Mouse (Mus musculus) brown adipose tissue, adult 24 weeks (tissue): ENCODE results near the gene Elovl6. TPM values are rescaled to one million over a fixed set of nuclear protein-coding genes. Genes with fewer than 3 reads are reported as not detected.

Experiments used
- H3K27ac ChIP-seq: fragments of 200-500 bp; replicated peaks from 2 replicates; pipeline ENCODE4 v1.5.1; 2012; ENCODE audit warnings: low read depth, mild to moderate bottlenecking, low read length
- H3K4me1 ChIP-seq: fragments of 200-500 bp; 2 replicates; pipeline ENCODE4 v1.6.1; 2012; ENCODE audit warnings: low read length, mixed read lengths; ENCODE audit not compliant: control insufficient read depth, insufficient read depth, insufficient read length
- H3K4me3 ChIP-seq: fragments of 200-500 bp; 2 replicates; pipeline ENCODE4 v1.5.1; 2012; ENCODE audit warnings: low read depth, mild to moderate bottlenecking, low read length, moderate library complexity; ENCODE audit not compliant: insufficient read depth
- polyA plus RNA-seq: library from polyadenylated mRNA; stranded (reverse); fragments of >200 nt; gene quantifications from 2 replicates; pipeline ENCODE4 v1.2.4, GENCODE M21; 2012; ENCODE audit not compliant: missing spikeins, insufficient read depth, insufficient read length

Gene Elovl6
- polyA plus RNA-seq, 1 experiment: 735 TPM

- peak overlapping the region; percentile 64 for H3K27ac ChIP-seq
- H3K4me3 ChIP-seq: peak overlapping the region; percentile 87
- no peaks in the 10 kb centered on the region for H3K4me1 ChIP-seq
Measured at GRCm38 (mm10) chr3:129532865-129533742, 949 bp downstream of the Elovl6 start.

- no peaks in the 10 kb centered on the region for H3K4me1 ChIP-seq
- H3K27ac ChIP-seq: peak overlapping the region; percentile 76
- peak overlapping the region; percentile 87 for H3K4me3 ChIP-seq
Measured at GRCm38 (mm10) chr3:129533743-129534530, 1.8 kb downstream of the Elovl6 start.

DNA sequence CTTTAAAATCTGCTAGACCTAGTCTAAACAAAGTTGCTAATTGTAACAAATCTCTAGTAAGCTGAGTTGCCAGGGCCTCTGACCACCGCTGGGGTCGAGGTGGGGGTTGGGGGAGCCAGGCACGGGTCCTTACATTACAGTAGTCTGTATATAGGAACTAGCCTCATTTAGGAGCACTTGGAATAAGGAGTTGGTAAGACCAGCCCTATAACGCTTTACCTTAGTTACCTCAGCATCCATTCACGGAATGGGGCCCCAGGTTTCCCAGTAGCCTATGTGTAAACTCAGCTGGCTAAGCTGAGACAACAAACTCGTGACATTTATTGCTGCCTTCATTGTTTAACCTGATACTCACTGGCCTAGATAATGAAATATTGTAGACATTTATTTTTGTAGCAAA lies 3.3 kb downstream of the Elovl6 start:
- H3K27ac ChIP-seq: no peak overlapping the region; the same call in 1 of the 2 replicates
- no peak overlapping the region for H3K4me3 ChIP-seq
- H3K4me1 ChIP-seq: no peaks in the 10 kb centered on the region

GRCm38 (mm10) chr3:129536109-129536508 lies 4.0 kb downstream of the Elovl6 start:
- Histone ChIP-seq H3K27ac (peak overlapping the region; percentile 59), H3K4me3 (peak overlapping the region; percentile 43), H3K4me1 (no peaks in the 10 kb centered on the region)

- no peak overlapping the region for H3K4me3 ChIP-seq
- H3K4me1 ChIP-seq: no peaks in the 10 kb centered on the region
- H3K27ac ChIP-seq: peak overlapping the region; percentile 53; the same call in 1 of the 2 replicates
Measured at GRCm38 (mm10) chr3:129537954-129538353, 5.8 kb downstream of the Elovl6 start.

DNA sequence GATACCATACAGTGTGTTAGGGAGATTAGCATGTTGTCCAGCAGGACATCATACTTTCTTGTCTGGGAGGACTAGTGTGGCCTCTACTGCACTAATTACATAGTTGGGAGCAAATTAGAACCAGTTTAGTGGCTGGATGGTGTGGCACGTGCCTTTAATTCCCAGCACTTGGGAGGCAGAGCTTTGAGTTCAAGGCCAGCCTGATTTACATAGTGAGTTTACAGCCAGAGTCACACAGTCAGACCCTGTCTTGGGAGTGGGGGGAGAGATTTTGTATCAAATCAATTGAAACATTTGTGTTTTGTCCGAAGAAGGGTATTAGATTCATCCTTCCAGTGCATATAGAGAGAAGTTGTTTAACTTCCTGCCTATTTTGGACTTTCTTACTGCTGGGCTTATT lies 8.7 kb downstream of the Elovl6 start:
- Histone ChIP-seq H3K27ac (no peak overlapping the region), H3K4me1 (no peaks in the 10 kb centered on the region), H3K4me3 (no peak overlapping the region)

GRCm38 (mm10) chr3:129541456-129541855 lies 9.3 kb downstream of the Elovl6 start:
- Histone ChIP-seq H3K27ac (no peak overlapping the region), H3K4me3 (no peak overlapping the region), H3K4me1 (no peaks in the 10 kb centered on the region)

- Histone ChIP-seq H3K4me3 (no peak overlapping the region), H3K4me1 (no peaks in the 10 kb centered on the region)
Measured at GRCm38 (mm10) chr3:129543376-129543775, 11.2 kb downstream of the Elovl6 start.

DNA sequence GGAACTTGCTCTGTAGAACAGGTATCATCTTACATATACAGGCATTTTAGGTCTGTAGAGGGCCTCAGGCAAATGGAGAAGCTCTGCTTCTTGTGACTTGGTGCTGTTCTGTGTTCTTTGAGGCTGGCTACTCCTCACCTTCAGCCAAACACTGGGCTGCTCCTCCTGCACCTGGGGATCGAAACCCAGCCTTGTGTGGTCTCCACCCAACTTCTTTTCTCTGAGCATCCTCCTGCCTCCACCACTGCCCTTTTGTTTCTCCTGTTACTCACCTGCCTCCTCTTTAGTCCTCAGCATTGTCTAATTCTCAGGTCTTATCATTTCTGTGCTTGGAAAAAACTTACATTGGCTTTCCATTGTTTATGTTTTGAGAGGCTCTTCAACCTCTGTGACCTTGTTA lies 12.1 kb downstream of the Elovl6 start:
- Histone ChIP-seq H3K27ac (no peak overlapping the region), H3K4me1 (no peaks in the 10 kb centered on the region), H3K4me3 (no peak overlapping the region)

More at GRCm38 (mm10) chr3:129543376-129543775, 11.2 kb downstream of the Elovl6 start:
- no peak overlapping the region for H3K27ac ChIP-seq

- H3K27ac ChIP-seq: no peak overlapping the region
- no peaks in the 10 kb centered on the region for H3K4me1 ChIP-seq
- no peak overlapping the region for H3K4me3 ChIP-seq
Measured at GRCm38 (mm10) chr3:129545228-129545627, 13.1 kb downstream of the Elovl6 start.

GRCm38 (mm10) chr3:129545801-129546200 lies 13.6 kb downstream of the Elovl6 start:
- H3K27ac ChIP-seq: no peak overlapping the region
- no peak overlapping the region for H3K4me3 ChIP-seq

GRCm38 (mm10) chr3:129547837-129548435 lies 15.8 kb downstream of the Elovl6 start:
- 0 out of 2 replicates have a peak overlapping the region, but pooled peaks have one; percentile 39 for H3K27ac ChIP-seq
- no peaks in the 10 kb centered on the region for H3K4me1 ChIP-seq
- H3K4me3 ChIP-seq: no peak overlapping the region

More at GRCm38 (mm10) chr3:129545801-129546200, 13.6 kb downstream of the Elovl6 start:
- H3K4me1 ChIP-seq: no peaks in the 10 kb centered on the region

GRCm38 (mm10) chr3:129548760-129549159 lies 16.6 kb downstream of the Elovl6 start:
- Histone ChIP-seq H3K4me1 (no peaks in the 10 kb centered on the region), H3K4me3 (no peak overlapping the region), H3K27ac (no peak overlapping the region)

DNA sequence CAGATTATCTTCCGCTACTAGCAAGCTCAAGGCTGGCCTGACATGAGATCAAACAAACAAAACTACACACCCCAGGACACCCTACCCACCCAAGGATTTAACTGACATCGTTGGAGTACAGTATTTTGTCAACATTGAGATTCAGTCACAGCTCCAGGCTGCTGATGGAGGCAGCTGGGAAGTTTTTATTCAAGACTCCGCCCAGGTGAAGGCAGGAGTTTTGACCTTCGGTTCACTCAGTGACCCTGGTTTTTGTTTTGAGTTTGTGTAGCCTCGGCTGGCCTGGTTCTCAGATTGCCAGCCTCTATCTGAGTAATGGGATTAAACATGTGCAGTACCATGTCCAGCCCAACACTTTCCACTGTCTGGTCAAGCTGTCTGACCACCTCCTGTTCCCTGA lies 17.4 kb downstream of the Elovl6 start:
- Histone ChIP-seq H3K4me3 (no peak overlapping the region), H3K4me1 (no peaks in the 10 kb centered on the region), H3K27ac (no peak overlapping the region)
